ENCODE assay signal across 9 mouse cellular contexts in genomic region chr4:43669428-43669794, GRCm38 (mm10). TPM values are rescaled to one million over a fixed set of nuclear protein-coding genes. Genes with fewer than 3 reads are reported as not detected.
DNase-seq lines count a peak whose midpoint lies in the region; ATAC-seq and TF ChIP-seq lines count a peak whose summit lies in the region.
"Had no signal": no experiment of that assay in that cellular context is flagged by ENCODE, and none has a peak within 500 bp of the region (broad histone marks: within the 10 kb centered on the region; RNA-seq: fewer than 3 reads in every experiment).

No protein-coding gene starts in this region.

- no peaks in the 10 kb centered on the region for H3K27me3 ChIP-seq in kidney, postnatal 0 days (ENCODE audit: insufficient read depth, low read length)
- no peaks in the 10 kb centered on the region for H3K27me3 ChIP-seq in small intestine, adult 2 months (ENCODE audit: control insufficient read depth, insufficient read depth, low read length)

- TF ChIP-seq POLR2A in small intestine, adult 2 months (IDR thresholded peaks at IDR 0.05; ENCODE audit: low read depth, low read length): no peak

- peak overlapping the region; percentile 55; the same call in 1 of the 2 replicates for H3K27ac ChIP-seq in kidney, postnatal 0 days
- no peak overlapping the region for H3K27ac ChIP-seq in small intestine, adult 2 months (ENCODE audit: insufficient read depth, low read depth, low read length)

- H3K4me1 ChIP-seq in kidney, postnatal 0 days (replicated peaks; ENCODE audit: insufficient read depth, low read length): 0 out of 2 replicates have a peak, but pooled peaks cover 8% of the 10 kb centered on the region
- peaks cover 6% of the 10 kb centered on the region for H3K4me1 ChIP-seq in small intestine, adult 2 months (ENCODE audit: control insufficient read depth, insufficient read depth, insufficient read length, low read length)

- WGBS in kidney, postnatal 0 days: 2% methylated on average over 22 of the region's 25 CpGs
- under 1% methylated on average over 25 of the region's 25 CpGs for WGBS in small intestine, adult 2 months

- no peaks in the 10 kb centered on the region for H3K9me3 ChIP-seq in kidney, postnatal 0 days (replicated peaks; ENCODE audit: low read length)

- peak overlapping the region; percentile 83 for H3K9ac ChIP-seq in kidney, postnatal 0 days (ENCODE audit: low read depth, low read length)

- ATAC-seq in kidney, postnatal 0 days (replicated peaks; ENCODE audit: low FRiP score, low read depth): peak; percentile 77

- peak overlapping the region; percentile 83 for H3K4me2 ChIP-seq in kidney, postnatal 0 days (ENCODE audit: low read length)

- peak overlapping the region; percentile 76 for H3K4me3 ChIP-seq in kidney, postnatal 0 days (replicated peaks; ENCODE audit: low read depth, low read length)
- H3K4me3 ChIP-seq in small intestine, adult 2 months (ENCODE audit: low read depth, low read length): peak overlapping the region; percentile 78

- H3K36me3 ChIP-seq in kidney, postnatal 0 days (ENCODE audit: insufficient read depth, low read length): 0 out of 2 replicates have a peak, but pooled peaks cover under 1% of the 10 kb centered on the region
- no peaks in the 10 kb centered on the region for H3K36me3 ChIP-seq in small intestine, adult 2 months (ENCODE audit: control insufficient read depth, insufficient read depth, low read length)

- peak; percentile 32 for DNase-seq in urinary bladder, postnatal 10 days (ENCODE audit: low spot score)
- no peak for DNase-seq in urinary bladder, postnatal 25 days (ENCODE audit: low spot score)
- peak; percentile 74 for DNase-seq in embryo, embryonic 10.5 days (ENCODE audit: low spot score)
- peak; percentile 72 to 80 for DNase-seq in gastrocnemius, postnatal 4 days (ENCODE audit: low spot score in 2 of 2)
- DNase-seq in kidney, postnatal 0 days (ENCODE audit: low spot score): peak; percentile 60
- DNase-seq in lung, postnatal 4 days: peak; percentile 84 to 88
- no peak for DNase-seq in thymus, postnatal 14 days

- TF ChIP-seq CTCF in kidney, postnatal 0 days (IDR thresholded peaks at IDR 0.05; ENCODE audit: low read depth): no peak
- TF ChIP-seq CTCF in small intestine, adult 2 months (IDR thresholded peaks at IDR 0.05; ENCODE audit: extremely low read depth, insufficient read length, insufficient replicate concordance, low read depth, low read length): no peak

RNA-seq across cellular contexts. Expression of gene Fam221b, which starts 0.5 kb away (rescaled TPM):
- total RNA-seq in gastrocnemius, postnatal 4 days (2021): under 1 TPM; 0.13 to 0.44 TPM
- 2.9 and 3.8 TPM in 2 replicates for polyA plus RNA-seq in kidney, postnatal 0 days (2015; fragmentation: Nextera tagmentation; extraction: Ambion mirVana)
- polyA plus RNA-seq in small intestine, adult 2 months (2012; rRNA removed): not detected in 2 replicates

RNA-seq across cellular contexts. Expression of gene Tmem8b, which starts 0.6 kb away (rescaled TPM):
- total RNA-seq in gastrocnemius, postnatal 4 days (2021): 10 to 100 TPM in 1 of 2 experiments, 1 to 10 TPM in 1; 9.4 to 12.0 TPM
- 2.0 and 2.2 TPM in 2 replicates for polyA plus RNA-seq in kidney, postnatal 0 days (2015; fragmentation: Nextera tagmentation; extraction: Ambion mirVana)
- polyA plus RNA-seq in small intestine, adult 2 months (2012; rRNA removed): 3.0 and 4.3 TPM in 2 replicates

RNA-seq across cellular contexts. Expression of gene Hint2, which starts 13.1 kb away (rescaled TPM):
- 10 to 100 TPM; 57.6 to 66.5 TPM for total RNA-seq in gastrocnemius, postnatal 4 days (2021)
- polyA plus RNA-seq in kidney, postnatal 0 days (2015; fragmentation: Nextera tagmentation; extraction: Ambion mirVana): 236 and 263 TPM in 2 replicates
- polyA plus RNA-seq in small intestine, adult 2 months (2012; rRNA removed): 59.9 and 73.8 TPM in 2 replicates

RNA-seq across cellular contexts. Expression of gene Spag8, which starts 16.0 kb away (rescaled TPM):
- under 1 TPM in 1 of 2 experiments, not detected in 1; 0.26 TPM for total RNA-seq in gastrocnemius, postnatal 4 days (2021)
- 0.79 and 0.96 TPM in 2 replicates for polyA plus RNA-seq in kidney, postnatal 0 days (2015; fragmentation: Nextera tagmentation; extraction: Ambion mirVana)
- polyA plus RNA-seq in small intestine, adult 2 months (2012; rRNA removed): 0.39 and 0.63 TPM in 2 replicates

RNA-seq across cellular contexts. Expression of gene Olfr70, which starts 31.2 kb away (rescaled TPM):
- not detected for total RNA-seq in gastrocnemius, postnatal 4 days (2021)
- polyA plus RNA-seq in kidney, postnatal 0 days (2015; fragmentation: Nextera tagmentation; extraction: Ambion mirVana): not detected in 2 replicates
- not detected in 2 replicates for polyA plus RNA-seq in small intestine, adult 2 months (2012; rRNA removed)
- total RNA-seq: left cerebral cortex, postnatal 10 days had no signal

Comparison
In these comparisons a context has a peak if more than half of its experiments do, and no peak if none do; other contexts are left out.
1. DNase-seq: peak in urinary bladder, postnatal 10 days (single experiment), embryo, embryonic 10.5 days (single experiment), gastrocnemius, postnatal 4 days (2 of 2), kidney, postnatal 0 days (single experiment) and lung, postnatal 4 days (2 of 2); none in urinary bladder, postnatal 25 days (single experiment) and thymus, postnatal 14 days (single experiment).